Mouse (Mus musculus): ENCODE data around the gene Slc38a10. TPM values are rescaled to one million over a fixed set of nuclear protein-coding genes. Genes with fewer than 3 reads are reported as not detected.

The Slc38a10 gene
- polyA plus RNA-seq, 1 experiment from 2014 or later = 42.3 TPM

DNA sequence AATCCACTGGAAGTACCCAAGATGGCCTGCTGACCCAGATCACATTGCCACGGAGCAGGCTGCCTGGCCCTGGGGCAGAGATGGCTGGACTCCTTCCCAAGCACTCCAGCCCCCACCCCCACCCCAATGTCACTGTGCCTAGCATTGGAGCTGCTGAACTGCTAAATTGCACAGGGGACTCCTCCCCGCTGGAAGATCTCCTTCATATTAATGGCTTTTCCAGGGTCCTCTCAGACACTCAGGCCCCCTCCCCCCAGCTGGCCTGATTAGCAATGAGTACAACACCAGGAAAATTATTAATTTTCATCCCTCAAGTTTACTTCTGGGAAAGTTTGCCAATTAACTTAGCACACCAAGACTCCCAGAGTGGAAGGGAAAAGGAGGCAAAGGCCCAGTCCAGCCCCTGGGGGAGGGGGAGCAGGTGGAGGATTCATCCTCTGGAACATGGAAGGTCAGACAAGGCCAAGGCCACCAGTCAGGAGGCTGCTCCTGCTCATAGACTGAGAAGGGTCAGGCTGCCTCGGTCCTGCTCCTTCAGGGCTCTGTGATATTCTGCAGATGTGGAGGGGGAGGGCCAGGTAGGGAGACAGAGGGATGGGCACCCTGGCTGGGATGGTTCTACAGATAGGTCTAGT lies 31.4 kb upstream of the Slc38a10 start:
- Histone ChIP-seq H3K27ac (replicated peaks) (no peak overlapping the region), H3K9ac (ENCODE audit: low read length) (no peak overlapping the region; the same call in 1 of the 2 replicates), H3K4me3 (ENCODE audit: low read depth, low read length) (no peak overlapping the region), H3K9me3 (ENCODE audit: control insufficient read depth, low read length) (no peaks in the 10 kb centered on the region), H3K27me3 (ENCODE audit: control insufficient read depth, insufficient read depth, low read length) (no peaks in the 10 kb centered on the region), H3K4me2 (replicated peaks; ENCODE audit: low read depth) (no peak overlapping the region), H3K4me1 (replicated peaks; ENCODE audit: control insufficient read depth, insufficient read depth) (peaks cover 11% of the 10 kb centered on the region), H3K36me3 (ENCODE audit: control insufficient read depth, insufficient read depth, low read length) (no peaks in the 10 kb centered on the region)
- no peak for TF ChIP-seq EP300 (optimal IDR thresholded peaks at IDR 0.05)
- TF ChIP-seq CTCF (IDR thresholded peaks at IDR 0.05; ENCODE audit: low read depth) = no peak
- ATAC-seq (ENCODE audit: low FRiP score, low TSS enrichment) (no peak), DNase-seq (ENCODE audit: low spot score) (no peak)
- WGBS = 35% methylated on average over 3 of the region's 3 CpGs

DNA sequence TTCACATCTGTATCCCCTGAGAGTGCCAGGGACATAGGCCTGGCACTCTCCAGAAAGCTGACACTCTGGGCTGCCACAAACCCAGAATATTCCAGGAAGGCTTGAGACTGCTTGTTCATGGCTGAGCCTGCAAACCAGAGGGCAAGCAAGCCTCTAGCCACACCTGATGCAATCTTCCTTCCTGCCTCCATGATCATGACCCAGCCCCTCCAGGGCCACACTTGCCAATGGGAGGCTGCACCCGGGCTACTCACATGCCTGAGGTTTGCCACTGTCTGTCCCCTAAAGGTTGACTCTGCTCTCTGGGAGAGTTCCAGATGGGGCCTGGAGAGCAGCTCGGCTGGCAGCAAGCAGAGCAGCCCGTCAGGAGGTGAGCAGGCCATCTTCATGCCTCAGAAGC lies 30.2 kb upstream of the Slc38a10 start:
- H3K27ac ChIP-seq (replicated peaks) = no peak overlapping the region
- H3K27me3 ChIP-seq (ENCODE audit: control insufficient read depth, insufficient read depth, low read length) = no peaks in the 10 kb centered on the region
- H3K9ac ChIP-seq (ENCODE audit: low read length) = no peak overlapping the region
- H3K9me3 ChIP-seq (ENCODE audit: control insufficient read depth, low read length) = no peaks in the 10 kb centered on the region
- H3K4me3 ChIP-seq (ENCODE audit: low read depth, low read length) = no peak overlapping the region
- ATAC-seq (ENCODE audit: low FRiP score, low TSS enrichment) = no peak
- 74% methylated on average over 3 of the region's 3 CpGs for WGBS
- H3K4me1 ChIP-seq (replicated peaks; ENCODE audit: control insufficient read depth, insufficient read depth) = peaks cover 11% of the 10 kb centered on the region
- no peak for DNase-seq (ENCODE audit: low spot score)
- TF ChIP-seq CTCF (IDR thresholded peaks at IDR 0.05; ENCODE audit: low read depth) (no peak), EP300 (optimal IDR thresholded peaks at IDR 0.05) (no peak)
- no peak overlapping the region for H3K4me2 ChIP-seq (replicated peaks; ENCODE audit: low read depth)
- no peaks in the 10 kb centered on the region for H3K36me3 ChIP-seq (ENCODE audit: control insufficient read depth, insufficient read depth, low read length)

DNA sequence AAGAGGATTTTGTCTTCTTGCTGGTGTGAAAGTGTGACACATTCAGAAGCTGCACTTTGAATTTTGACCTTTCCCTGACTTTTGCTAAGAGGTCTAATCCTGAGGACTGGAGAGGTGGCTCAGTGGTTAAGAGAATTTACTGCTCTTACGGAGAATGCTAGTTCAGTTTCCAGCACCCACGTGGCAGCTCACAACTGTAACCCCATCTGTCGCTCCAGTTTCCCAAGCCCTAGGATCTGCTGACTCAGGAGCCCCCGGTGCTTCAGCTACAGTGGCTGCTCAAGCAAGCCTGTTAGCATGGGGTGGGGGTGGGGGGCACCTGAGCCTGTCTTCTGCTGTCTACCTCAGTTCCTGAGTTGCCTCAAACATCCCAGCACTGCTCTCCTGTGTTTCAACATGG lies 28.2 kb upstream of the Slc38a10 start:
- H3K27ac ChIP-seq (replicated peaks) = no peak overlapping the region
- H3K9ac ChIP-seq (ENCODE audit: low read length) = no peak overlapping the region
- no peaks in the 10 kb centered on the region for H3K9me3 ChIP-seq (ENCODE audit: control insufficient read depth, low read length)
- H3K27me3 ChIP-seq (ENCODE audit: control insufficient read depth, insufficient read depth, low read length) = no peaks in the 10 kb centered on the region
- TF ChIP-seq EP300 (optimal IDR thresholded peaks at IDR 0.05) = no peak
- no peak for TF ChIP-seq CTCF (IDR thresholded peaks at IDR 0.05; ENCODE audit: low read depth)
- no peak overlapping the region for H3K4me3 ChIP-seq (ENCODE audit: low read depth, low read length)
- WGBS = 43% methylated on average over 4 of the region's 4 CpGs
- no peak overlapping the region for H3K4me2 ChIP-seq (replicated peaks; ENCODE audit: low read depth)
- ATAC-seq (ENCODE audit: low FRiP score, low TSS enrichment) = no peak
- no peak for DNase-seq (ENCODE audit: low spot score)
- no peaks in the 10 kb centered on the region for H3K36me3 ChIP-seq (ENCODE audit: control insufficient read depth, insufficient read depth, low read length)
- no peaks in the 10 kb centered on the region for H3K4me1 ChIP-seq (replicated peaks; ENCODE audit: control insufficient read depth, insufficient read depth)

DNA sequence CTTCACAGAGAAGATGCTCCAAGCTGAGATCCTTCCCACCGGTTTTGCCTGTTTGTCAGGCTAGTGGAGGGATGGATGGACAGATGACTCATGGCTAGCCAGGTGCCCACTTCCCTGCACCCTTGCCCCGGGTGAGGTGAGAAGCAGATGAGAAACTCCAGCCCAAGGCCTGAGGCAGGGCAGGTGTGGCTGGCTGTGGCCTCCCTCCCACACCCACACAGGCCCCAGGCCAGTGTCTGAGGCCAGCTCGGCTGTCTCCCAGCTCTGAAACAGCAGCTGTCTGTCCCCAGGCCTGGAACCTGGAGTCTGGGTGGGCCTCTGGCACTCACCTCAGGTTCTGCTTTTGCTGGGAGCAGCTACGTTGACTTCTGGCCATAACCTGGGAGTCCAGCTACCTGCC lies 24.8 kb upstream of the Slc38a10 start:
- no peak for TF ChIP-seq EP300 (optimal IDR thresholded peaks at IDR 0.05)
- no peak for TF ChIP-seq CTCF (IDR thresholded peaks at IDR 0.05; ENCODE audit: low read depth)
- Histone ChIP-seq H3K4me1 (replicated peaks; ENCODE audit: control insufficient read depth, insufficient read depth) (no peaks in the 10 kb centered on the region), H3K27ac (replicated peaks) (no peak overlapping the region), H3K9ac (ENCODE audit: low read length) (no peak overlapping the region), H3K4me2 (replicated peaks; ENCODE audit: low read depth) (no peak overlapping the region), H3K4me3 (ENCODE audit: low read depth, low read length) (no peak overlapping the region), H3K27me3 (ENCODE audit: control insufficient read depth, insufficient read depth, low read length) (no peaks in the 10 kb centered on the region), H3K36me3 (ENCODE audit: control insufficient read depth, insufficient read depth, low read length) (no peaks in the 10 kb centered on the region), H3K9me3 (ENCODE audit: control insufficient read depth, low read length) (no peaks in the 10 kb centered on the region)
- WGBS = 70% methylated on average over 4 of the region's 4 CpGs
- no peak for ATAC-seq (ENCODE audit: low FRiP score, low TSS enrichment)
- no peak for DNase-seq (ENCODE audit: low spot score)

DNA sequence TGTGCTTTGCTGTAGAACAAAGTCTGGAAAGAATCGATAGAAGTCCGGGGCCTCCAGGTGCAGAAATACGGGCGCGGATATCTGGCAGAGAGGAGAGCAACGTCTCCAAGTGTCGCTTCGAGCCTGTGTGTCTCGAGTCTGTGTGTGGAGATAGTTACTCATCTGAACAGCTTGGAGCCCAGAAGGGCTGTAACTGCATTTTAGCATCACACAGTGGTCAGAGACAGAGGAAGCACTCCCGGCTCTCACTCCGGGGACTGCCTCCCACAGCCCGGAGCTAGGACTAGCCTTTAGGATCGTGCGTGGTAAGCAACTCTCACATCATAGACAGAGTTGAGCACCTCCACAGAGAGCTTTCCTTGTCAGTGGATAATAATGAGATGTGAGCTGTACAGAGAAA lies 22.1 kb upstream of the Slc38a10 start:
- 70% methylated on average over 14 of the region's 14 CpGs for WGBS
- Histone ChIP-seq H3K4me3 (ENCODE audit: low read depth, low read length) (no peak overlapping the region), H3K36me3 (ENCODE audit: control insufficient read depth, insufficient read depth, low read length) (no peaks in the 10 kb centered on the region), H3K27ac (replicated peaks) (no peak overlapping the region), H3K27me3 (ENCODE audit: control insufficient read depth, insufficient read depth, low read length) (no peaks in the 10 kb centered on the region), H3K9me3 (ENCODE audit: control insufficient read depth, low read length) (no peaks in the 10 kb centered on the region), H3K4me2 (replicated peaks; ENCODE audit: low read depth) (no peak overlapping the region), H3K9ac (ENCODE audit: low read length) (no peak overlapping the region), H3K4me1 (replicated peaks; ENCODE audit: control insufficient read depth, insufficient read depth) (no peaks in the 10 kb centered on the region)
- ATAC-seq (ENCODE audit: low FRiP score, low TSS enrichment) (no peak), DNase-seq (ENCODE audit: low spot score) (no peak)
- TF ChIP-seq CTCF (IDR thresholded peaks at IDR 0.05; ENCODE audit: low read depth) (no peak), EP300 (optimal IDR thresholded peaks at IDR 0.05) (no peak)

DNA sequence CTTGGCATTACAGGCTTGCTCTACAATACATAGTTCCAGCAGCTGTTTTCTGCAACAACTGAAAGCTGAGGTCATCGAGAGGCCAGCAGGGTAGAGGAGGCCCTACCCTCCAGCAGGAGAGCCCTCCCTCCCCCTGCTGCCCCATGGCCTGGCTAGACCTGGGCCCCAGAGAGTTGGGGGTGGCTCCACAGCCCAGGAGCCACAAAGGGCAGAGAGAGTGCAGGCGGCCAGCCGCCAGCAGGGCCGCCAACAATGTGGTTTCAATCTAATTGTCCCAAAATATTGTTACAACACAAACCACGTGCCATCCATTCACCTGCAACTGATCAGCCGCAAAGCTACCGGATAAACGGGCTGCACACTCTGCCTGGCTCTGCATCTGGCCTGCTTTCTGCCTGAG lies 20.0 kb upstream of the Slc38a10 start:
- 59% methylated on average over 8 of the region's 8 CpGs for WGBS
- DNase-seq (ENCODE audit: low spot score) (no peak), ATAC-seq (ENCODE audit: low FRiP score, low TSS enrichment) (no peak)

More for the DNA sequence above, 20.0 kb upstream of the Slc38a10 start:
- Histone ChIP-seq H3K9me3 (ENCODE audit: control insufficient read depth, low read length) (no peaks in the 10 kb centered on the region), H3K27ac (replicated peaks) (no peak overlapping the region), H3K4me3 (ENCODE audit: low read depth, low read length) (no peak overlapping the region), H3K27me3 (ENCODE audit: control insufficient read depth, insufficient read depth, low read length) (no peaks in the 10 kb centered on the region), H3K4me2 (replicated peaks; ENCODE audit: low read depth) (no peak overlapping the region), H3K4me1 (replicated peaks; ENCODE audit: control insufficient read depth, insufficient read depth) (no peaks in the 10 kb centered on the region), H3K36me3 (ENCODE audit: control insufficient read depth, insufficient read depth, low read length) (no peaks in the 10 kb centered on the region), H3K9ac (ENCODE audit: low read length) (no peak overlapping the region)
- TF ChIP-seq EP300 (optimal IDR thresholded peaks at IDR 0.05) (no peak), CTCF (IDR thresholded peaks at IDR 0.05; ENCODE audit: low read depth) (no peak)

All from stomach, postnatal 0 days (tissue).